Mouse (Mus musculus) midbrain, embryonic 15.5 days (tissue): Measurements from ENCODE around the gene Scn3b. TPM values are rescaled to one million over a fixed set of nuclear protein-coding genes. Genes with fewer than 3 reads are reported as not detected.

Experiments
- ATAC-seq: fragments of 200-750 bp; cut with Nextera tagmentation; replicated peaks from 2 replicates; pipeline ENCODE4 v1.8.0; 2017; ENCODE audit warnings: moderate TSS enrichment
- H3K27ac ChIP-seq: fragments of 300-500 bp; sonication (generic); 2 replicates; pipeline ENCODE4 v1.5.1; 2015; ENCODE audit warnings: mild to moderate bottlenecking, inconsistent platforms
- H3K27me3 ChIP-seq: fragments of 300-500 bp; sonication (generic); replicated peaks from 2 replicates; pipeline ENCODE4 v1.6.1; 2015; ENCODE audit warnings: inconsistent platforms
- H3K36me3 ChIP-seq: fragments of 300-500 bp; sonication (generic); replicated peaks from 2 replicates; pipeline ENCODE4 v1.6.1; 2015; ENCODE audit warnings: inconsistent platforms
- H3K4me1 ChIP-seq: fragments of 300-500 bp; sonication (generic); 2 replicates; pipeline ENCODE4 v1.6.1; 2015; ENCODE audit warnings: inconsistent platforms
- H3K4me2 ChIP-seq: fragments of 300-500 bp; sonication (generic); 2 replicates; pipeline ENCODE4 v1.6.1; 2015; ENCODE audit warnings: inconsistent platforms, mild to moderate bottlenecking, moderate library complexity
- H3K4me3 ChIP-seq: fragments of 300-500 bp; sonication (generic); 2 replicates; pipeline ENCODE4 v1.5.1; 2015; ENCODE audit warnings: mild to moderate bottlenecking, inconsistent platforms
- H3K9ac ChIP-seq: fragments of 300-500 bp; sonication (generic); 2 replicates; pipeline ENCODE4 v1.6.1; 2015; ENCODE audit warnings: mild to moderate bottlenecking, inconsistent platforms
- H3K9me3 ChIP-seq: fragments of 300-500 bp; sonication (generic); 2 replicates; pipeline ENCODE4 v1.6.1; 2016; ENCODE audit warnings: inconsistent platforms
- WGBS: fragments of 180-500 bp; shearing (Covaris S2); methylation state at CpG from one replicate; pipeline ENCODE4 v1.1.7; 2015; ENCODE audit warnings: mixed read lengths; 5-methylcytosine and 5-hydroxymethylcytosine counted together
- polyA plus RNA-seq: library from polyadenylated mRNA; unstranded; fragments of >200 nt; fragmentation: Nextera tagmentation; extraction: Ambion mirVana; gene quantifications from 2 replicates; pipeline ENCODE4 v1.2.1, GENCODE M21; 2015

The Scn3b gene
- polyA plus RNA-seq, 1 experiment from 2014 or later = 169 TPM

DNA sequence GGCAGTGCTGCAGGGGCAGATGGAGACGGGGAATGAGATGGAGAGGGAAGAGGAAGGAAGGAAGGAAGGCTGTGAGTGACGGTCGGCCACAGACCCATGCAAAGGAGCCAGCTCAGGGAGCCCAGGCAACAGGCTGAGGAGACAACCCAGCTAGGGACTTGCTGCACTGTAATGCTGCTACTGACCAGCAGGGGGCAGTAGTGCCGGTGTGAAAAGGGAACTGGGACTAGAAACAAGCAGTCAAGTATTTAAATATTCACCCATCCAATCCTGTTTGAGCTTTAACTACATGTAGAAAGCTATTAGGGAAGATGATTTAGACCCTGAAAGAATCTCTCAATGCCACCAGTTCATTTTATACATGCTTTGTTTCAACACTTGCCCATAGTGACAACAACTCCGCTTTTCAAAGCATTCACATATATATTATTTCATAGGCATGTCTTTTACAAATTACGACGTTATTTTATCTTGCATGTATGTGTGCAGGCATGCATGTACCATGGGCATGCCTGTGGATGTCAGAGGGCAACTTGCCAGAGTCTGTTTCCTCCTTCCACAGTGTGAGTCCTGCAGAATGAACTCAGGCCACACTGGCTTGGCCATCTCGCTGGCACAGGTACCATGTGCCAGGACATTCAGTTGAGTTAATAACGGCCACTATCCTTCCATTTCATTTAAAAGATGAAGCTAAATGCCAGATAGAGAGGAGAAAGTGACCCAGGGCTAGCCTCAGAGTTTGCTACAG lies 64.8 kb downstream of the Scn3b start:
- Histone ChIP-seq H3K27me3 (no peaks in the 10 kb centered on the region), H3K9ac (no peak overlapping the region), H3K36me3 (no peaks in the 10 kb centered on the region), H3K27ac (no peak overlapping the region), H3K4me1 (peaks cover 20% of the 10 kb centered on the region), H3K9me3 (no peaks in the 10 kb centered on the region), H3K4me3 (no peak overlapping the region), H3K4me2 (no peak overlapping the region)
- 57% methylated on average over 9 of the region's 9 CpGs for WGBS
- no peak for ATAC-seq

DNA sequence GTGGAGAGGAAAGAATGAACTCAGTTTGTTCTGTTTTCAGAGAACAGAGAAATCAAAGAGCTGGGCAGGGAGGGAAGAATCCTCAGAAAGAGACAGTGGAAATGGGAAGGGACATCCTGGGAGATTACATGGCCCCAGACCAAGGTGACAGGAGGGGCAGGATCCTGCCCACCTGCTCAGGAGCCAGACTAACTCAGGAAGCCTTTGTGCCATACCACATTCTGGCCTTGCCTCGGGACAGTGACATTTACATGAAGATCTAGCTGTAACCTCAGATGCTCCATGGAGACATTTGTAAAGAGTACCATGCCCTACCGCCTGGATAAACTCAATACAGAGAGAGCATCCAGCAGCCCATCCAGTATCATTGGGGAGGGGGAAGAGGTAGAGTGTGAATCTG lies 65.6 kb downstream of the Scn3b start:
- no peak for ATAC-seq
- H3K4me3 ChIP-seq = no peak overlapping the region
- WGBS = 80% methylated on average over 2 of the region's 2 CpGs
- no peaks in the 10 kb centered on the region for H3K9me3 ChIP-seq
- no peaks in the 10 kb centered on the region for H3K27me3 ChIP-seq
- H3K4me1 ChIP-seq = peaks cover 20% of the 10 kb centered on the region
- H3K36me3 ChIP-seq = no peaks in the 10 kb centered on the region
- H3K4me2 ChIP-seq = no peak overlapping the region
- no peak overlapping the region for H3K9ac ChIP-seq
- no peak overlapping the region for H3K27ac ChIP-seq

GRCm38 (mm10) chr9:40336701-40337100 lies 67.7 kb downstream of the Scn3b start:
- H3K27ac ChIP-seq = no peak overlapping the region
- WGBS = 55% methylated on average over 5 of the region's 5 CpGs
- H3K4me1 ChIP-seq = peaks cover 22% of the 10 kb centered on the region

DNA sequence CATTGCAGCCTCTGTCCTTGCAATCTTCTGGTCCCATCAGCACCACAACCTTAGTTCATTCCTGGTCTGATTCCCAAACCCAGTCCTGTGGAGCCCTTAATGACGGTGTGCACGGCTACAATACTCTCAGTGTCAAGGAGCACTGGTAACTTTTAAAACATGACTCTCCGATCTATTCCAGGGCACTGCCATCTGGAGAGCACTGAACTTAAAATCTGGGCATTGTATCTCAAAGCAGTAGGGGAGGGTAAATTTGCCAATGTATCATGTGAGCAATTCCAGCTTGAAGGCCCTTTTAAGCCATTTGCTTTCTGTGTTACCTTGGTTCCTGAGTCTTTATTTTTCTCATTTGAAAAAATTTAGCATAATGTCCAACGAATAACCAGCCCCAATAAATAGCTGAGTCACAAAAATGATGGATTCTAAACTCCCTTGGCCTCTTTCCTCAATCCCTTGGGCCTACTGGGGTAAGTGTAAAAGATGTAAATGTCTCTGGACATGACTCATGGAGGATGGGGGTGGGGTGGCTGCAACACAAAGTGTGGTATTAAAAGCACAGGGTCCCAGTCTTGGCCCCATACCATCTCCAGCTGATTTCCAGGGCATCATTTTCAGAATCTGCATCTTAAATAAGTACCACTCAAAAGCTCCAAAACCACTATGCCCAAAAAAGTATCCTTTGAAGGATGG lies 68.3 kb downstream of the Scn3b start:
- no peak for ATAC-seq
- WGBS = 70% methylated on average over 4 of the region's 4 CpGs

More at GRCm38 (mm10) chr9:40336701-40337100, 67.7 kb downstream of the Scn3b start:
- no peak overlapping the region; the same call in 1 of the 2 replicates for H3K4me2 ChIP-seq
- no peak overlapping the region for H3K4me3 ChIP-seq
- ATAC-seq = no peak
- H3K36me3 ChIP-seq = no peaks in the 10 kb centered on the region
- H3K9me3 ChIP-seq = no peaks in the 10 kb centered on the region
- no peaks in the 10 kb centered on the region for H3K27me3 ChIP-seq
- H3K9ac ChIP-seq = no peak overlapping the region

GRCm38 (mm10) chr9:40339578-40339977 lies 70.6 kb downstream of the Scn3b start:
- WGBS = 70% methylated on average over 9 of the region's 9 CpGs
- Histone ChIP-seq H3K4me2 (no peak overlapping the region), H3K9ac (no peak overlapping the region), H3K9me3 (no peaks in the 10 kb centered on the region), H3K4me3 (no peak overlapping the region), H3K36me3 (no peaks in the 10 kb centered on the region), H3K27me3 (no peaks in the 10 kb centered on the region), H3K27ac (0 out of 2 replicates have a peak overlapping the region, but pooled peaks have one; percentile 24), H3K4me1 (peaks cover 41% of the 10 kb centered on the region)
- ATAC-seq = no peak

More for the DNA sequence above, 68.3 kb downstream of the Scn3b start:
- Histone ChIP-seq H3K4me3 (no peak overlapping the region), H3K9ac (no peak overlapping the region), H3K27me3 (no peaks in the 10 kb centered on the region), H3K4me1 (peaks cover 26% of the 10 kb centered on the region), H3K9me3 (no peaks in the 10 kb centered on the region), H3K27ac (no peak overlapping the region), H3K4me2 (no peak overlapping the region), H3K36me3 (no peaks in the 10 kb centered on the region)

Other genes with a start within 250 kb of the Scn3b start
- not detected in 2 replicates for gene Olfr981, start 247.8 kb upstream of the Scn3b start, polyA plus RNA-seq
- gene Olfr982, start 195.4 kb upstream of the Scn3b start, polyA plus RNA-seq = not detected in 2 replicates
- gene Olfr983, start 175.6 kb upstream of the Scn3b start, polyA plus RNA-seq = not detected in 2 replicates
- not detected in 2 replicates for gene Olfr984, start 155.0 kb upstream of the Scn3b start, polyA plus RNA-seq
- not detected in 2 replicates for gene Olfr985, start 139.0 kb upstream of the Scn3b start, polyA plus RNA-seq
- gene Tmem225, start 121.1 kb upstream of the Scn3b start, polyA plus RNA-seq = not detected in 2 replicates
- gene Olfr986, start 88.3 kb upstream of the Scn3b start, polyA plus RNA-seq = 0.08 and 0.11 TPM in 2 replicates
- gene Zfp202, start 76.9 kb upstream of the Scn3b start, polyA plus RNA-seq = 13.1 and 13.7 TPM in 2 replicates